Mouse (Mus musculus): ENCODE data around the gene Adk. TPM values are rescaled to one million over a fixed set of nuclear protein-coding genes. Genes with fewer than 3 reads are reported as not detected.

Adk gene
- polyA plus RNA-seq, 1 experiment: 7.7 TPM

DNA sequence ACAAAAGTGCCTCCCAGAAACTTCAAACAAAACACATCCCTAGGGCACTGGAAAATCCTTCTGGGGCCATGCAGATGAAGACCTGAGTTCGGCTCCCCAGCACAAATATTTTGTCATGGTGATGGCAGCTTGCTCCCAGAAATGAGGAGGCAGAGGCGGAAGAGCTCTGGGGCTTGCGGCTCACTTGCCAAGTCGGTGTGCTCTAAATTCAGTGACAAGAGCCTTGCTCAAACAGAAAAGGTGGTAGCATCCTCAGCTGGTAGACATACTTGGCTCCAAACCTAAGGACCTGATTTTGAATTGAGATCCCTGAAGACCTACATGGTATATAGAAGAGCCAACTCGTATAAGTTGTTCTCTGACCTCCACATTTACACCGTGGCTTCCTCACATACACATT lies 292.5 kb downstream of the Adk start:
- Histone ChIP-seq H3K27ac (ENCODE audit: insufficient read depth, low read length) (no peak overlapping the region), H3K27me3 (ENCODE audit: control insufficient read depth, insufficient read depth, low read length) (no peaks in the 10 kb centered on the region), H3K4me3 (ENCODE audit: extremely low read depth, insufficient read depth, insufficient read length) (no peak overlapping the region), H3K36me3 (ENCODE audit: control insufficient read depth, insufficient read depth, low read length) (no peaks in the 10 kb centered on the region), H3K4me1 (ENCODE audit: control insufficient read depth, insufficient read depth, insufficient read length) (no peaks in the 10 kb centered on the region)
- 86% methylated on average over 6 of the region's 6 CpGs for WGBS
- TF ChIP-seq POLR2A (IDR thresholded peaks at IDR 0.05; ENCODE audit: low read depth, low read length) (no peak), CTCF (IDR thresholded peaks at IDR 0.05; ENCODE audit: extremely low read depth, insufficient read depth, insufficient read length, insufficient replicate concordance) (no peak)
- no peak for DNase-seq (ENCODE audit: low read depth in 1 of 2, low spot score in 2 of 2)

DNA sequence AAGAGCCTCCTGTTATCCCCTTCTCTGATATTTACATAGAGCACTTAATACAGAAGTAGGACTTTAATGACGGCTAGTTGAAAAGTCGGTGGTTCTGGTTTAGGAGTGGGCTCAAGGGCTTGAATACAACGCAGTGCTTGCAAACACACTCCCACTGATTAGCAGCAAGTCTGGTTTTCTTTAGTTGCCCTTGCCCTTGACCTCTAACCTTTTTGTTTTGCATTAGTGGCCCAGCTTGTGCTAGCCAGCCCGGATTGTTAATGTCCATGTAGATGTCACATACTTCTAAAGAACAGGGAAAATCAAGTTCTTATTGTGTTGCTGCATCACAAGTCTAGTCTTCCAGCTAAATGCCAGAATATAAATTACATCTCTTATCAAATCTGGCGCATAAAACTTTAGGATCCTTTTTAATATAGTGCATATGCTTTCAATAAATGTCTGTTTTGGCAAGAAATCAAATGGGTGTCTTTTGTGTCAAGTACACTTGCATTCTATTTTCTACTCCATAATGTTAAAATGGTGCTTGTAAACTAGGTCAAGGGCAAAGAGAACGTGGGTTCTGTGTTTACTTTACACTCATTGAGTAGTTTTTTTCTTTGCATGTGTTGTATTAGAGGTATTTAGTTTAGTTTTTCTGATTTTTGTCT lies 296.4 kb downstream of the Adk start:
- Histone ChIP-seq H3K36me3 (ENCODE audit: control insufficient read depth, insufficient read depth, low read length) (no peaks in the 10 kb centered on the region), H3K27me3 (ENCODE audit: control insufficient read depth, insufficient read depth, low read length) (no peaks in the 10 kb centered on the region), H3K4me3 (ENCODE audit: extremely low read depth, insufficient read depth, insufficient read length) (no peak overlapping the region), H3K4me1 (ENCODE audit: control insufficient read depth, insufficient read depth, insufficient read length) (no peaks in the 10 kb centered on the region), H3K27ac (ENCODE audit: insufficient read depth, low read length) (no peak overlapping the region)
- no peak for DNase-seq (ENCODE audit: low read depth in 1 of 2, low spot score in 2 of 2)
- no peak for TF ChIP-seq POLR2A (IDR thresholded peaks at IDR 0.05; ENCODE audit: low read depth, low read length)
- TF ChIP-seq CTCF (IDR thresholded peaks at IDR 0.05; ENCODE audit: extremely low read depth, insufficient read depth, insufficient read length, insufficient replicate concordance): no peak
- 89% methylated on average over 6 of the region's 6 CpGs for WGBS

DNA sequence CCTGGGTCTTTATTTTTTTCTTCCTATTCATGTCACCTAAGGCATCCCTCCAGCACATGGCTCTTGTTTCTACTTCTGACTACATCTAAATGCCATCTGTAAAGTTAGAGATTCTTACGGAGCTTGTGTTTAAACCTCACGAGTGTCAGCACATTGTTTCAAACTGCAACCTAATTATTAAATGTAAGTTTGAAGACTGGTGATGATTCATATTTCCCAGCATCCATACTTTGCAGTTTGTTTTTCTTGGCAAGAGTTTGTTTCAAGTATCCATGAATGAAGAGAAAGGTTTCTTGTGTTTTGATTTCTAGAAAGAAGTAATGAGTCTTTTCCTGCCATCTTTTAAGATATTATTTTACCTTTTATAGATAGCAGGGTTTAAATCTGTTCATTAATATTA lies 299.3 kb downstream of the Adk start:
- DNase-seq (ENCODE audit: low read depth in 1 of 2, low spot score in 2 of 2): no peak
- Histone ChIP-seq H3K4me3 (ENCODE audit: extremely low read depth, insufficient read depth, insufficient read length) (no peak overlapping the region), H3K36me3 (ENCODE audit: control insufficient read depth, insufficient read depth, low read length) (no peaks in the 10 kb centered on the region), H3K27ac (ENCODE audit: insufficient read depth, low read length) (no peak overlapping the region), H3K4me1 (ENCODE audit: control insufficient read depth, insufficient read depth, insufficient read length) (no peaks in the 10 kb centered on the region), H3K27me3 (ENCODE audit: control insufficient read depth, insufficient read depth, low read length) (no peaks in the 10 kb centered on the region)
- WGBS: 94% methylated on average over 2 of the region's 2 CpGs
- TF ChIP-seq CTCF (IDR thresholded peaks at IDR 0.05; ENCODE audit: extremely low read depth, insufficient read depth, insufficient read length, insufficient replicate concordance) (no peak), POLR2A (IDR thresholded peaks at IDR 0.05; ENCODE audit: low read depth, low read length) (no peak)

DNA sequence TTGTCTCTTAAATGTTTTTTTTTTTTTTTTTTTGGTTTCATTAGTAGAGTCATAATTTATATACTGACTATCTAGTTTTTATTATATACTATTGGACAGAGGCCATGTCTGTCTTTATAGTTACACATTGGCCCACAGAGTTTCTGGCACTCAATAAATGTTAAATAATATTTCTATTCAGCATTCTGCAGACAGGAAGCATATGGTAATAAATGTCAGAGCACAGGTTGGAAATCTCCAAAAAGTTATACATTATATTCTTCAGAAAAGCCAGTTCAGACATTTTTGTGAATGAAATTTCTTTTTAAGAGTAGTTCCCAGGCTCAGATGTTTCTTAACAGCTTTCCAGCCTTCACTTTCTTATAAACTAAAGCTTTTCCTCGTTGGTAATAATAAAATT lies 303.9 kb downstream of the Adk start:
- WGBS: 79% methylated on average over 1 of the region's 1 CpGs
- TF ChIP-seq POLR2A (IDR thresholded peaks at IDR 0.05; ENCODE audit: low read depth, low read length): no peak
- no peak for TF ChIP-seq CTCF (IDR thresholded peaks at IDR 0.05; ENCODE audit: extremely low read depth, insufficient read depth, insufficient read length, insufficient replicate concordance)
- Histone ChIP-seq H3K36me3 (ENCODE audit: control insufficient read depth, insufficient read depth, low read length) (no peaks in the 10 kb centered on the region), H3K4me1 (ENCODE audit: control insufficient read depth, insufficient read depth, insufficient read length) (no peaks in the 10 kb centered on the region), H3K27me3 (ENCODE audit: control insufficient read depth, insufficient read depth, low read length) (no peaks in the 10 kb centered on the region), H3K4me3 (ENCODE audit: extremely low read depth, insufficient read depth, insufficient read length) (no peak overlapping the region), H3K27ac (ENCODE audit: insufficient read depth, low read length) (no peak overlapping the region)
- no peak for DNase-seq (ENCODE audit: low read depth in 1 of 2, low spot score in 2 of 2)

DNA sequence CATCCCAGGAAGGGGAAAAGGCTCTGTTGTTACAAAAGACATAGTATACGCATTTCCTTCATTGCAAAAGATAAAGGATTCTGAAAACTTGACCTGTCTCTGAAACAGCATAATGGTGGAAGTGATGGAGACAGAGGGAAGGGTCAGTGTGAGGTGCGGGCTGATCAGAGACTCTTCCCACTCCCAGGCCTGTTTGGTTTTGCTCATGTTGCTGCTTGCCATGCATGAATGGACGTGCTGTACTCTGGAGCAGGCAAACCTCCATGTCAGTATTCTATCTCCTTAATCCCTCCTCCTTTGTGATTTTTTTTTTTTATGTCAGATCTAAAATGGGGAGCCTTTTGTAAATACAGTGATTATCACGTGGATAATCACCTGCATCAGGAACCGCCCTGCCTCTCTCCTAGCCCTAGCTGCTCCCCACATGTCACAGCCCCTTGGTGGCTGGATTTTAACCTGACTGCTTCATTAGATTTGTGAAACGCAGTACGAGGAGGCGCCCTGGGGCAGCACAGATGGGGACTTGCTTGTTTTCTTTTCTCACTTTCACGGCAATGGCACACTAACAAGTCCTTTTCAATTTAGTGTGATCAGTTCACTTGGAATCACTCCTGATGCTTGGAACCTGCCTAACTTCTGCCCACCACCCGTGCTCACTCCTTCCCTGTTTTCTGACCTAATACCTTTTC lies 307.0 kb downstream of the Adk start:
- no peak for DNase-seq (ENCODE audit: low read depth in 1 of 2, low spot score in 2 of 2)
- Histone ChIP-seq H3K27ac (ENCODE audit: insufficient read depth, low read length) (no peak overlapping the region), H3K27me3 (ENCODE audit: control insufficient read depth, insufficient read depth, low read length) (no peaks in the 10 kb centered on the region), H3K4me3 (ENCODE audit: extremely low read depth, insufficient read depth, insufficient read length) (no peak overlapping the region), H3K4me1 (ENCODE audit: control insufficient read depth, insufficient read depth, insufficient read length) (no peaks in the 10 kb centered on the region), H3K36me3 (ENCODE audit: control insufficient read depth, insufficient read depth, low read length) (no peaks in the 10 kb centered on the region)
- WGBS: 90% methylated on average over 10 of the region's 10 CpGs
- TF ChIP-seq CTCF (IDR thresholded peaks at IDR 0.05; ENCODE audit: extremely low read depth, insufficient read depth, insufficient read length, insufficient replicate concordance) (no peak), POLR2A (IDR thresholded peaks at IDR 0.05; ENCODE audit: low read depth, low read length) (no peak)

DNA sequence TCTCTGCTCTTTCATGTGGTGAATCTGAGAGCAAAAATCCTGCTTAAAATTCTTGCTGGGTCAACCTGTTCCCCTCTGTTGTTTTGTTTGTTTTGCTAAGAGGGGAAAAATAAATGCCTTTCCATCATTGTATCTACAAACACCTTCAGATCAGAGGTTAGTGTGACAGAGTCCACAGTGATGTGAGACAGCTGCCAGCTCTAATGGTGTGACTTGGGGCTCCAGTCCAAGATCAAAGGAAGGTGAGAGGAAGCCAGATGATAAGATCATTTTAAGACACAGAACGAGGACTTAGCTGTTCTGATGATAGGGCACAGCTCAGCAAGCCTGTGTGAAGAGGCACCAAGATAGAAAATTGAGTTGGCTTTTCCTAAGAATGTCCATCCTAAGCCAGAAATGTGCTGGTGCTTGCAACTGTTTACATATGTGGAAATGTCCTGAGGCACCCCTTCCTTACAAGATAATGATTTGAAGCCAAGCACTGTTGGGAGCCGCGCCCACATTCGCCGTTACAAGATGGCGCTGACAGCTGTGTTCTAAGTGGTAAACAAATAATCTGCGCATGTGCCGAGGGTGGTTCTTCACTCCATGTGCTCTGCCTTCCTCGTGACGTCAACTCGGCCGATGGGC lies 307.6 kb downstream of the Adk start:
- TF ChIP-seq POLR2A (IDR thresholded peaks at IDR 0.05; ENCODE audit: low read depth, low read length) (no peak), CTCF (IDR thresholded peaks at IDR 0.05; ENCODE audit: extremely low read depth, insufficient read depth, insufficient read length, insufficient replicate concordance) (no peak)
- H3K27ac ChIP-seq (ENCODE audit: insufficient read depth, low read length): no peak overlapping the region

DNA sequence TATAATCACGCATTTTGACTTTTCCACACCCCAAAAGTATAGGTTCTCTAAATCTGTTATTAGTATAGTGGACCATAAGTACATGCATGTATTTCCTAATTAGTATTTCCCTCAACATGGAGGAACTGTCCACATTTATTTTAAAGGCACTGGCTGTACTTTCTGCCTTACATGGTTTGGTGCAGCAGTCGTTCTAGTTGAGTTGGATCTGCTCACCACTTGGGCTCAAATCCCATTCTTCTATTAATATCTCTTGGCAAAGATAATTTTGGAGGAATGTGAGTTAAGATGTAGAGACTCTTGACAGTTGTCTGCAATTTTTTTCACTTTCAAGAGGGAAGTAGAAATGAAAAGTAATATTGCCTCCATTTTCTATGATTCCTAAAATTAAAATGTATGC lies 314.7 kb downstream of the Adk start:
- H3K27me3 ChIP-seq (ENCODE audit: control insufficient read depth, insufficient read depth, low read length): no peaks in the 10 kb centered on the region
- WGBS: 92% methylated on average over 2 of the region's 2 CpGs
- H3K27ac ChIP-seq (ENCODE audit: insufficient read depth, low read length): no peak overlapping the region
- no peak for DNase-seq (ENCODE audit: low read depth in 1 of 2, low spot score in 2 of 2)
- no peak overlapping the region for H3K4me3 ChIP-seq (ENCODE audit: extremely low read depth, insufficient read depth, insufficient read length)
- no peaks in the 10 kb centered on the region for H3K4me1 ChIP-seq (ENCODE audit: control insufficient read depth, insufficient read depth, insufficient read length)
- no peaks in the 10 kb centered on the region for H3K36me3 ChIP-seq (ENCODE audit: control insufficient read depth, insufficient read depth, low read length)
- TF ChIP-seq CTCF (IDR thresholded peaks at IDR 0.05; ENCODE audit: extremely low read depth, insufficient read depth, insufficient read length, insufficient replicate concordance): no peak
- TF ChIP-seq POLR2A (IDR thresholded peaks at IDR 0.05; ENCODE audit: low read depth, low read length): no peak

More for the DNA sequence above, 307.6 kb downstream of the Adk start:
- Histone ChIP-seq H3K4me1 (ENCODE audit: control insufficient read depth, insufficient read depth, insufficient read length) (no peaks in the 10 kb centered on the region), H3K4me3 (ENCODE audit: extremely low read depth, insufficient read depth, insufficient read length) (no peak overlapping the region), H3K36me3 (ENCODE audit: control insufficient read depth, insufficient read depth, low read length) (no peaks in the 10 kb centered on the region), H3K27me3 (ENCODE audit: control insufficient read depth, insufficient read depth, low read length) (no peaks in the 10 kb centered on the region)
- WGBS: 92% methylated on average over 8 of the region's 12 CpGs
- no peak for DNase-seq (ENCODE audit: low read depth in 1 of 2, low spot score in 2 of 2)

Data from spleen, adult 2 months (tissue).